Mouse (Mus musculus) embryo, embryonic 9.5 days (tissue): ENCODE results near the gene Rragd.
"Not testable (repeated sequence)": the region's sequence is repeated elsewhere in the genome, so short reads cannot be mapped to it uniquely, and the experiment has no call there.

Experiments used
- DNase-seq: peaks from one replicate; pipeline ENCODE4 v3.0.0-alpha.2; 2017; ENCODE audit errors: extremely low spot score

Gene Rragd

GRCm38 (mm10) chr4:32982716-32983175, at the start of gene Rragd:
Rragd (plus strand) TSS chr4:32983037.
- no peak for DNase-seq

- no peak for DNase-seq
Measured at GRCm38 (mm10) chr4:32936762-32937341, 46.0 kb upstream of the Rragd start.

GRCm38 (mm10) chr4:32939521-32939920, 43.3 kb upstream of the Rragd start:
- DNase-seq, result no peak

- no peak for DNase-seq
Measured at GRCm38 (mm10) chr4:32939964-32940363, 42.9 kb upstream of the Rragd start.

- DNase-seq, result no peak
Measured at GRCm38 (mm10) chr4:32940984-32941383, 41.9 kb upstream of the Rragd start.

- peak; percentile 45 for DNase-seq
Measured at GRCm38 (mm10) chr4:32947631-32948030, 35.2 kb upstream of the Rragd start.

GRCm38 (mm10) chr4:32948696-32949095, 34.1 kb upstream of the Rragd start:
- no peak for DNase-seq

- DNase-seq, result peak; percentile 89
Measured at GRCm38 (mm10) chr4:32950356-32951034, 32.3 kb upstream of the Rragd start, which contains the start of gene Ankrd6. Ankrd6 (minus strand) TSS chr4:32950841.

- DNase-seq, result no peak
Measured at GRCm38 (mm10) chr4:32951035-32951940, 31.5 kb upstream of the Rragd start.

- DNase-seq, result peak; percentile 44
Measured at GRCm38 (mm10) chr4:32952681-32953080, 30.2 kb upstream of the Rragd start.

GRCm38 (mm10) chr4:32956423-32956822, 26.4 kb upstream of the Rragd start:
- DNase-seq, result no peak

- DNase-seq, result no peak
Measured at GRCm38 (mm10) chr4:32961394-32961793, 21.4 kb upstream of the Rragd start.

GRCm38 (mm10) chr4:32964619-32965018, 18.2 kb upstream of the Rragd start:
- not testable (repeated sequence) for DNase-seq

- no peak for DNase-seq
Measured at GRCm38 (mm10) chr4:32977331-32977730, 5.5 kb upstream of the Rragd start.

GRCm38 (mm10) chr4:32980061-32980460, 2.8 kb upstream of the Rragd start:
- no peak for DNase-seq

- DNase-seq, result no peak
Measured at GRCm38 (mm10) chr4:32981617-32982016, 1.2 kb upstream of the Rragd start.

GRCm38 (mm10) chr4:32982041-32982715, 659 bp upstream of the Rragd start:
- peak; percentile 16 for DNase-seq

- DNase-seq, result peak; percentile 76
Measured at GRCm38 (mm10) chr4:32983176-32984155, 629 bp downstream of the Rragd start.

GRCm38 (mm10) chr4:32984242-32984641, 1.4 kb downstream of the Rragd start:
- DNase-seq, result peak; percentile 42
